Mouse (Mus musculus): ENCODE results near the gene Gm19668. TPM values are rescaled to one million over a fixed set of nuclear protein-coding genes. Genes with fewer than 3 reads are reported as not detected.
A peak's percentile ranks its signal among the peaks of the same experiment; 100 is the strongest.
"Not testable (repeated sequence)": the region's sequence is repeated elsewhere in the genome, so short reads cannot be mapped to it uniquely, and the experiment has no call there.

Gm19668 gene
- polyA plus RNA-seq, 1 experiment from 2014 or later: not detected

- H3K36me3 ChIP-seq (replicated peaks); DNase-seq (ENCODE audit: extremely low spot score, low spot score); H3K4me3 ChIP-seq; H3K9me3 ChIP-seq; H3K27me3 ChIP-seq (ENCODE audit: poor library complexity, severe bottlenecking): not testable (repeated sequence)
- WGBS: 46% methylated on average over 3 of the region's 3 CpGs
- H3K27ac ChIP-seq: peak overlapping the region; percentile 68
- H3K4me1 ChIP-seq: peaks cover 32% of the 10 kb centered on the region
Observed at GRCm38 (mm10) chr10:77798164-77798920, 591 bp downstream of the Gm19668 start.

- DNase-seq (ENCODE audit: extremely low spot score, low spot score): no peak
- WGBS: 21% methylated on average over 3 of the region's 3 CpGs
- no peak overlapping the region for H3K4me3 ChIP-seq
- H3K27me3 ChIP-seq (ENCODE audit: poor library complexity, severe bottlenecking): no peaks in the 10 kb centered on the region
- no peaks in the 10 kb centered on the region for H3K9me3 ChIP-seq
- peak overlapping the region; percentile 68 for H3K27ac ChIP-seq
- peaks cover 35% of the 10 kb centered on the region for H3K4me1 ChIP-seq
- no peaks in the 10 kb centered on the region for H3K36me3 ChIP-seq (replicated peaks)
Observed at GRCm38 (mm10) chr10:77797677-77798076, 1.3 kb downstream of the Gm19668 start.

- Histone ChIP-seq H3K27ac (peak within 1 kb of the TSS; percentile 53; the same call in 1 of the 2 replicates), H3K4me1 (peaks cover 35% of the 10 kb centered on the region), H3K36me3 (replicated peaks) (no peaks in the 10 kb centered on the region), H3K27me3 (ENCODE audit: poor library complexity, severe bottlenecking) (no peaks in the 10 kb centered on the region), H3K9me3 (no peaks in the 10 kb centered on the region), H3K4me3 (no peak within 1 kb of the TSS)
- no peak for DNase-seq (ENCODE audit: extremely low spot score, low spot score)
- WGBS: 50% methylated on average over 2 of the region's 2 CpGs
Observed at GRCm38 (mm10) chr10:77794976-77795375, 4.0 kb downstream of the Gm19668 start, which contains the start of gene Gm9639. Gm9639 (minus strand) TSS chr10:77795076.

DNA sequence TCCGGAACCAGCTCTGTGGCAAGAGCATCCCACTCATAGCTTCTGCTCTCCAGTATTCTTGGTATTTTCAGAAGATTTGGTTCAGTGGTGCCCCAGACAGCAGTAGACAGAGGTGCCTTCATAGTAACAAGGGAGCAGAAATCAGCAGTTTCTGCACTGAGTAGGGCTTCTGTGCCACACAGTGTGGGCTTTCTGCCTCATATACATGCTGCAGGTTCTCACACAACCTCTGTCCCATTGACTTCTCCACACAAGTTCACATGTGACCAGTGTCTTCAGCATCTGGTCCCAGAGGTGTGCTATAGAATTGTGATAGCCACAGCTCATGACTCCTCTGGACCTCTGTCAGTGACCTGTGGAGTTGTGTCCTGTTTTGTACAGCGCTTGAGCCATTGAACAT lies 10.3 kb downstream of the Gm19668 start:
- no peak overlapping the region for H3K4me3 ChIP-seq
- no peaks in the 10 kb centered on the region for H3K27me3 ChIP-seq (ENCODE audit: poor library complexity, severe bottlenecking)
- peaks cover 6% of the 10 kb centered on the region; the same call in 1 of the 2 replicates for H3K4me1 ChIP-seq
- 90% methylated on average over 2 of the region's 2 CpGs for WGBS
- DNase-seq (ENCODE audit: extremely low spot score, low spot score): no peak
- H3K36me3 ChIP-seq (replicated peaks): no peaks in the 10 kb centered on the region
- H3K9me3 ChIP-seq: no peaks in the 10 kb centered on the region
- no peak overlapping the region for H3K27ac ChIP-seq

DNA sequence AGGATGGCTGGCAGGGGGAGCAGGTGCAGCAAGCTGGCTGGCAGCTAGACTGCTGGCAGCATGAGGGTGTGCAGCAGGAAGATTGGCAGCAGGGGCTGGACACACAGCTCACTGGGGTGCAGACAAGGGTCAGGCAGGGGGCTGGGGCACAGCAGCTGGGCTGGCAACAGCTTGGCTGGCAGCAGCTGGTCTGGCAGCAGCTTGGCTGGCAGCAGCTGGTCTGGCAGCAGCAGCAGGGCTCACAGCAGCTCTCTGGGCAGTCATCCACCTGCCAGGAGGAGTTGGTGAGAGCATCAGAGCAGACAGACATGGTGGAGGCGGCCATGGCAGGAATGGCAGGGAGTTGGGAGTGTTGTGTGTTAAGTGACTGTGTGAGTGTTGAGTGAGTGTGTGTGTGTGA lies 11.1 kb downstream of the Gm19668 start, which contains the start of gene Gm7137:
Gm7137 (minus strand) TSS at position 325 of the 400 bp plus-strand sequence.
- H3K36me3 ChIP-seq (replicated peaks); H3K27me3 ChIP-seq (ENCODE audit: poor library complexity, severe bottlenecking); H3K9me3 ChIP-seq; H3K4me3 ChIP-seq; H3K27ac ChIP-seq; DNase-seq (ENCODE audit: extremely low spot score, low spot score); H3K4me1 ChIP-seq: not testable (repeated sequence)
- WGBS: 71% methylated on average over 1 of the region's 1 CpGs

DNA sequence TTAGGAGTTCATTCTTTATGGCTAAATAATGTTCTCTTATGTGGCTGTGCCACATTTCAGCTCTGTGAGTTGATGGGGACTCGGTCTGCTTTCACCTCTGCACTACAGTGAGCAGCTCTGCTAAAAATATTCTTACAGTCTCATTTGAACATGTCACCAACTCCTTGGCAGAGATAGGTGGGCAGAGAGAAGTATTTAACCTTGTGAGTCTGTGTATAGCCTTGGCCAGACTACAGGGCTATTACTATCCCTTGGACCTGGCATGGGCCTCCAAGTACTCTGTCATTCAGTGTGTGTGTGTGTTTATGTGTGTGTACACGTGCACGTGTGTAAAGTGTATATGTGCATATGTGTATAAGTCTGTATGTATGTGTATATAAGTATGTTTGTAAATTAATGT lies 15.5 kb downstream of the Gm19668 start:
- not testable (repeated sequence) for H3K9me3 ChIP-seq; H3K4me1 ChIP-seq; H3K27ac ChIP-seq; H3K36me3 ChIP-seq (replicated peaks); DNase-seq (ENCODE audit: extremely low spot score, low spot score); H3K4me3 ChIP-seq; H3K27me3 ChIP-seq (ENCODE audit: poor library complexity, severe bottlenecking)
- 89% methylated on average over 3 of the region's 3 CpGs for WGBS

DNA sequence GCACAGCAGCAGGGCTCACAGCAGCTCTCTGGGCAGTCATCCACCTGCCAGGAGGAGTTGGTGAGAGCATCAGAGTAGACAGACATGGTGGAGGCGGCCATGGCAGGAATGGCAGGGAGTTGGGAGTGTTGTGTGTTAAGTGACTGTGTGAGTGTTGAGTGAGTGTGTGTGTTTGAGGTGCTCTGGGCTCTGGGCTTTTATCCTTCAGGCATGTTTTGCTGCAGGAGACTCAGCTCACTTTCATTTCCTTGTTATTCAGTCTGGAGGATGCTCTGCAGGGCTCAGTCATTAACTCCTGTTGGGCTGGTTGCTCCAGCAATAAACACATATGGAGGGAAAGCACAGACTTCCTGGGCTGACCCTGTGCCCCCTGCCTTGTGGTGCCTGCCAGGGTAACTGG lies 16.5 kb downstream of the Gm19668 start, which contains the start of gene Gm3250:
Gm3250 (minus strand) TSS at position 101 of the 400 bp plus-strand sequence.
- not testable (repeated sequence) for H3K4me1 ChIP-seq
- 22% methylated on average over 1 of the region's 1 CpGs for WGBS

DNA sequence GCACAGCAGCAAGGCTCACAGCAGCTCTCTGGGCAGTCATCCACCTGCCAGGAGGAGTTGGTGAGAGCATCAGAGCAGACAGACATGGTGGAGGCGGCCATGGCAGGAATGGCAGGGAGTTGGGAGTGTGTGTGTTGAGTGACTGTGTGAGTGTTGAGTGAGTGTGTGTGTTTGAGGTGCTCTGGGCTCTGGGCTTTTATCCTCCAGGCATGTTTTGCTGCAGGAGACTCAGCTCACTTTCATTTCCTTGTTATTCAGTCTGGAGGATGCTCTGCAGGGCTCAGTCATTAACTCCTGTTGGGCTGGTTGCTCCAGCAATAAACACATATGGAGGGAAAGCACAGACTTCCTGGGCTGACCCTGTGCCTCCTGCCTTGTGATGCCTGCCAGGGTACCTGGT lies 22.1 kb downstream of the Gm19668 start, which contains the start of gene Gm7138:
Gm7138 (minus strand) TSS at position 101 of the 400 bp plus-strand sequence.
- H3K27ac ChIP-seq; DNase-seq (ENCODE audit: extremely low spot score, low spot score); H3K36me3 ChIP-seq (replicated peaks); H3K4me1 ChIP-seq; H3K27me3 ChIP-seq (ENCODE audit: poor library complexity, severe bottlenecking); H3K4me3 ChIP-seq; H3K9me3 ChIP-seq: not testable (repeated sequence)
- WGBS: 71% methylated on average over 1 of the region's 1 CpGs

More for the DNA sequence above, 16.5 kb downstream of the Gm19668 start, which contains the start of gene Gm3250:
- DNase-seq (ENCODE audit: extremely low spot score, low spot score); H3K9me3 ChIP-seq; H3K27me3 ChIP-seq (ENCODE audit: poor library complexity, severe bottlenecking); H3K4me3 ChIP-seq; H3K27ac ChIP-seq; H3K36me3 ChIP-seq (replicated peaks): not testable (repeated sequence)

DNA sequence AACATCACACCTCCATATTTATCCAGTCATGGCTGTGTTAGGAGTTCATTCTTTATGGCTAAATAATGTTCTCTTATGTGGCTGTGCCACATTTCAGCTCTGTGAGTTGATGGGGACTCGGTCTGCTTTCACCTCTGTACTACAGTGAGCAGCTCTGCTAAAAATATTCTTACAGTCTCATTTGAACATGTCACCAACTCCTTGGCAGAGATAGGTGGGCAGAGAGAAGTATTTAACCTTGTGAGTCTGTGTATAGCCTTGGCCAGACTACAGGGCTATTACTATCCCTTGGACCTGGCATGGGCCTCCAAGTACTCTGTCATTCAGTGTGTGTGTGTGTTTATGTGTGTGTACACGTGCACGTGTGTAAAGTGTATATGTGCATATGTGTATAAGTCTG lies 26.8 kb downstream of the Gm19668 start:
- not testable (repeated sequence) for DNase-seq (ENCODE audit: extremely low spot score, low spot score); H3K4me3 ChIP-seq; H3K4me1 ChIP-seq; H3K27me3 ChIP-seq (ENCODE audit: poor library complexity, severe bottlenecking); H3K9me3 ChIP-seq; H3K27ac ChIP-seq; H3K36me3 ChIP-seq (replicated peaks)
- WGBS: 88% methylated on average over 3 of the region's 3 CpGs

- not testable (repeated sequence) for H3K27me3 ChIP-seq (ENCODE audit: poor library complexity, severe bottlenecking); DNase-seq (ENCODE audit: extremely low spot score, low spot score); H3K4me3 ChIP-seq; H3K36me3 ChIP-seq (replicated peaks); H3K27ac ChIP-seq; H3K9me3 ChIP-seq; H3K4me1 ChIP-seq
- WGBS: 82% methylated on average over 1 of the region's 1 CpGs
Observed at GRCm38 (mm10) chr10:77771225-77771624, 27.7 kb downstream of the Gm19668 start, which contains the start of gene Gm3238. Gm3238 (minus strand) TSS chr10:77771325.

DNA sequence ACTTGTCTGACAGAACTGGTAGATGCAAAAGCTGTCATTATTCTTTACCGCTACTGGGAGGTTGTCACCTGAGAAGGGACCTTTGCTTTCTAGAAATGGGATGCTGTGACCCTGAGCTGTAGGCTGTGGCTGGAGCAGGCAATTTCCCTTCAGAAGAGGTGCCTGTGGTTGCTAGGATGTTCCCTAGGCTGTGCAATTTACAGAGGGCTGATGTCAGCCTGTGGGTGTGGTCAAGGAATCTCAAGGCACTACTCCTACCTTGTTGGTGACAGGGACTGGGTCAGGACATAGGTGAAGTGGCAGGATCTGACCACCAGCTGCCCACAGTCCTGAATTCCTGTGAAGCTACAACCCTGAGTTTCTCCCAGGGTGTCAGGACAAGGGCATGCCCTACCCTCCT lies 29.2 kb downstream of the Gm19668 start:
- Histone ChIP-seq H3K4me3 (no peak overlapping the region), H3K27ac (no peak overlapping the region), H3K36me3 (replicated peaks) (no peaks in the 10 kb centered on the region), H3K27me3 (ENCODE audit: poor library complexity, severe bottlenecking) (no peaks in the 10 kb centered on the region), H3K4me1 (no peaks in the 10 kb centered on the region), H3K9me3 (no peaks in the 10 kb centered on the region)
- WGBS: 82% methylated on average over 1 of the region's 1 CpGs
- no peak for DNase-seq (ENCODE audit: extremely low spot score, low spot score)

DNA sequence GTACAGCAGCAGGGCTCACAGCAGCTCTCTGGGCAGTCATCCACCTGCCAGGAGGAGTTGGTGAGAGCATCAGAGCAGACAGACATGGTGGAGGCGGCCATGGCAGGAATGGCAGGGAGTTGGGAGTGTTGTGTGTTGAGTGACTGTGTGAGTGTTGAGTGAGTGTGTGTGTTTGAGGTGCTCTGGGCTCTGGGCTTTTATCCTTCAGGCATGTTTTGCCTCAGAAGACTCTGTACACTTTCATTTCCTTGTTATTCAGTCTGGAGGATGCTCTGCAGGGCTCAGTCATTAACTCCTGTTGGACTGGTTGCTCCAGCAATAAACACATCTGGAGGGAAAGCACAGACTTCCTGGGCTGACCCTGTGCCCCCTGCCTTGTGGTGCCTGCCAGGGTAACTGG lies 39.4 kb downstream of the Gm19668 start, which contains the start of gene Gm3233:
Gm3233 (minus strand) TSS at position 101 of the 400 bp plus-strand sequence.
- not testable (repeated sequence) for H3K9me3 ChIP-seq; H3K4me1 ChIP-seq; H3K4me3 ChIP-seq; H3K27me3 ChIP-seq (ENCODE audit: poor library complexity, severe bottlenecking); H3K27ac ChIP-seq; DNase-seq (ENCODE audit: extremely low spot score, low spot score); H3K36me3 ChIP-seq (replicated peaks)
- WGBS: 43% methylated on average over 1 of the region's 1 CpGs

- no peaks in the 10 kb centered on the region for H3K9me3 ChIP-seq
- no peaks in the 10 kb centered on the region for H3K27me3 ChIP-seq (ENCODE audit: poor library complexity, severe bottlenecking)
- H3K36me3 ChIP-seq (replicated peaks): no peaks in the 10 kb centered on the region
- DNase-seq (ENCODE audit: extremely low spot score, low spot score): no peak
- no peak overlapping the region for H3K27ac ChIP-seq
- H3K4me1 ChIP-seq: peaks cover 9% of the 10 kb centered on the region
- H3K4me3 ChIP-seq: no peak overlapping the region
Observed at GRCm38 (mm10) chr10:77753448-77753847, 45.5 kb downstream of the Gm19668 start.
